Mouse (Mus musculus) frontal cortex, adult 2 months (tissue): ENCODE data around the gene Kdm5a. TPM values are rescaled to one million over a fixed set of nuclear protein-coding genes. Genes with fewer than 3 reads are reported as not detected.

Experiments used
- DNase-seq, 2 experiments: peaks; one replicate each; pipeline ENCODE4 v3.0.0; 2022; ENCODE audit warnings: low spot score in 1 of 2; ENCODE audit errors: extremely low spot score in 1 of 2
- polyA plus RNA-seq: library from polyadenylated mRNA; depleted of rRNA; stranded (reverse); fragments of >200 nt; gene quantifications from 2 replicates; pipeline ENCODE4 v1.2.3, GENCODE M21; 2012; rRNA removed

Kdm5a gene
- polyA plus RNA-seq, result 11.8 and 13.8 TPM in 2 replicates

GRCm38 (mm10) chr6:120363688-120364522 lies at the start of gene Kdm5a, which contains the start of gene Ccdc77:
TSS of gene Kdm5a (plus strand) at chr6:120364124.
TSS of gene Ccdc77 (minus strand) at chr6:120364374.
- DNase-seq, result peak; percentile 90 to 96

DNA sequence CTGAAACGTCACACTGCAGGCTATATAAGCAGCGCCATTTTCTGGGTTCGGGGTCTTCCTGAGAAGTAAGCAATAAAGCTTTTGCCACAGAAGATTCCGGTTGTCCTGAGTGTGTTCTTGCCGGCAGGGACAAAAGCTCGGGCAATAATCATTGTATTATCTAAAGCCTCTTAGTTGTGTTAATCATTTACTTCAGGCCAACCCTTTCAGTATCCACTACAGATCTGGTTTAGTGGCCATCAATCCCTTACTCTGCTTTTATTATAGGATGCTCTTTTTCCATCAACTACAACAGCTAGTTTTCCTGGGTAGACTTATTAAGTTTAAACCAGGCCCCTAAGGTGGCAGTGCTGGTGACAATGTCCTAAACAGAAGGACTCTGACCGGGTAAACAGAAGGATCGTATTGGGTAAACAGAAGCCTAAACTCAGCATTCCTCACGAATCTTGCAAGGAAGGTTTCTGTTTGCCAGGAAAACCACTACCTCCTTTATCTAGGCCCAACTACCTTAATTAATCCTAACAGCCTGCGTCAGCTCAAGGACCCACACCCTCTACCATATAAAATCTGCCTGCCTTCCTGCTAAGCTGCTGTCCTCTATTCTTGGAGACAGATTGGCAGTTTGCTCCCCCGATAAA lies 45.5 kb upstream of the Kdm5a start:
- DNase-seq, result no peak

DNA sequence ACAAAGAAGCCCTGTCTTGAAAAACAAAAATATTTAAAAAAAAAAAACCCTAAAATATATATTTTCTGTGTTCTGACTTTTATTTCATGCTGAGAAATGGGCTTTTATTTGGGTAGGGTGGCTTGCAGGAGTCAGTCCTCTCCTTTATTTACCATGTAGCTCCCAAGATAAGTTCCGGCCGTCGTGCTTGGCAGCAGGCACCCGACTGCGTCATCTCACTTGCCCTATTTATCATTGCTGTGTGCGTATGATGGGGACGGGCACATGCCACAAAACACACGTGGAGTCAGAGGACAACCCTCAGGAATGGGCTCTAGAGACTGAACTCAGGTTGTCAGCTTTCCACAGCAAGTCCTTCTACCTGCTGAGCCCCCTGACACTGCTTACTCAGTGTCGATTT lies 44.8 kb upstream of the Kdm5a start:
- no peak for DNase-seq

DNA sequence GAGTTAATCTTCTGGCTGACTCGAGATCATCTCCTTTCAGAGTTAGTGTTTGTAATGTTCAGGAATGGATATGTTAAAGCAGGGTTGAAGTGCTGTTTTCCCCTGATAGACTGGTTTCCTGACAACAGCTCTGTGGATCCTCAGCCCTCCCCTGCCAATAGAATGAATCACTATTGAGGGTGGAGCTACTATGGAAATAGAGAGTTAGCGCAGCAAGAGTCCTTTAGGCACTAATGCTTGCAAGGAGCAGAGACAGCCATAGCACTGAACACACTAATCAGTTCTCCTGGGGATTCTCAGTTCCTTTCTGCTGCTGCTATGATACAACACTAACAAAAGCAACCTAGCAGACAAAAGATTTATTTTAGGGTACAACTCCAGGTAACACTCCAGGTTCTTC lies 43.6 kb upstream of the Kdm5a start:
- no peak for DNase-seq

DNA sequence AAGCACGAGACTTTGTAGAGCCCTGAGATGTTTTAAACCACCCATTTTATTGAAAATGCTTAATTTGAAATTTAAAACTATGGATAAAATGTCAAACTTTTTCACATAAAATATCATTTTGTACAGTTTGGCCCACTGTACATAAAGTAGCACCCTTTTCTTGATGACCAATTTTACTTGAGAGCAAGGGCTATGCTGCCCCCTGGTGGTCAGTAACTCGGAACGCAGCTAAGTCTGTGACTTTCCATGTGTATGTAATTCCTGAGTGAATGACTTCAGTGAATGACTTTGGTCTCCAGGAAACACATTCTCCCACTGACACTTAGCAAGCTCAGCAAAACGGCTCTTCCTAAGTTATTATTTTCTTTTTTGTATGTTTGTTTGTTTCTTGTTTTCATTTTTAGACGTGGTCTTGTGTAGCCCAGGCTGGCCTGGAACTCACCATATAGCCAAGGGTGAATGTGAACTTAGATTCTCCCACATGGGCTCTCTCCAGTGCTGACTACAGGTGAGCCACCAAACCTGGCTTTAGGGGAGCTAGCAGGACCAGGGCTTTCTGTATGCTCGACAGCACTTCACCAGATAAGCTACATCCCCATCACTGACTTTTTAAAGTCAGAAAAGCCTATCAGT lies 39.5 kb upstream of the Kdm5a start:
- DNase-seq, result peak; percentile 13 to 86

- DNase-seq, result no peak
Observed at GRCm38 (mm10) chr6:120332351-120332750, 31.6 kb upstream of the Kdm5a start.

DNA sequence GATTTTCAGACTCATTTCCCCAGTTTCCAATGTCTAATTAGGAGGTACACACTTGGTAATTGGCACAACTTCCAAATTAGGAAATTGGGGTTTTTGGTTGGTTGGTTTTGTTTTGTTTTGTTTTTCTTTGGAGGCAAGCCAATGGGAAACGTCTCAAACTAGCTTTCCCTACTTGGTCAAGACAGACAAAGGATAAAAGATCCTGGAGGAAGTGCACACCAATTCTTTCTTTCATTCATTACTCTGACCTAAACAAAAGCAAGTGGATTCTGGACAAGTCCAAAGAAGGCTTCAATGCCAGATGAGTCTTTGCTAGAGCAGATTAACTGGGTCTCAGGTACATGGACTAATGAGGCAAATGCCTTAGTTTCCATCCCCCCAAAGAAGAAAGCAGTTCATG lies 19.9 kb upstream of the Kdm5a start:
- DNase-seq, result peak in 1 of 2 experiments; percentile 26

DNA sequence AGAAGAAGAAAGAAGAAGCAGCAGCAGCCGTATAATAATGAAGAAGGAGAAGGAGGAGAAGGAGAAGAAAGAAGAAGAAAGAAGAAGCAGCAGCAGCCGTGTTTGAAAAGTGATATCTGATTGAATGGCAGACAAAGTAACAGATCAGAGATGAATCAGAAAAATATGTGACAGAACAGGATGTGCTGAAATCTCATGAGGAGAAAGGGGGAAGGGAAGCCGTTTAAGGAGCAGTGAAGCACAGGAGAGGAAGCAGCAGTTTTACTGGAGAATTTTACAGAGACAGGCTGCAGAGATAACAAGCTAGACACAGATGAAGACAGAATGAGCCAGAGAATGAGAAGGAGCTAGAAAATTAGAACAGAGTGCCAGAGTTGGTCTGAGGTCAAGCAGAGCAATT lies 14.9 kb upstream of the Kdm5a start:
- no peak for DNase-seq

GRCm38 (mm10) chr6:120356478-120356877 lies 7.4 kb upstream of the Kdm5a start:
- DNase-seq, result no peak

DNA sequence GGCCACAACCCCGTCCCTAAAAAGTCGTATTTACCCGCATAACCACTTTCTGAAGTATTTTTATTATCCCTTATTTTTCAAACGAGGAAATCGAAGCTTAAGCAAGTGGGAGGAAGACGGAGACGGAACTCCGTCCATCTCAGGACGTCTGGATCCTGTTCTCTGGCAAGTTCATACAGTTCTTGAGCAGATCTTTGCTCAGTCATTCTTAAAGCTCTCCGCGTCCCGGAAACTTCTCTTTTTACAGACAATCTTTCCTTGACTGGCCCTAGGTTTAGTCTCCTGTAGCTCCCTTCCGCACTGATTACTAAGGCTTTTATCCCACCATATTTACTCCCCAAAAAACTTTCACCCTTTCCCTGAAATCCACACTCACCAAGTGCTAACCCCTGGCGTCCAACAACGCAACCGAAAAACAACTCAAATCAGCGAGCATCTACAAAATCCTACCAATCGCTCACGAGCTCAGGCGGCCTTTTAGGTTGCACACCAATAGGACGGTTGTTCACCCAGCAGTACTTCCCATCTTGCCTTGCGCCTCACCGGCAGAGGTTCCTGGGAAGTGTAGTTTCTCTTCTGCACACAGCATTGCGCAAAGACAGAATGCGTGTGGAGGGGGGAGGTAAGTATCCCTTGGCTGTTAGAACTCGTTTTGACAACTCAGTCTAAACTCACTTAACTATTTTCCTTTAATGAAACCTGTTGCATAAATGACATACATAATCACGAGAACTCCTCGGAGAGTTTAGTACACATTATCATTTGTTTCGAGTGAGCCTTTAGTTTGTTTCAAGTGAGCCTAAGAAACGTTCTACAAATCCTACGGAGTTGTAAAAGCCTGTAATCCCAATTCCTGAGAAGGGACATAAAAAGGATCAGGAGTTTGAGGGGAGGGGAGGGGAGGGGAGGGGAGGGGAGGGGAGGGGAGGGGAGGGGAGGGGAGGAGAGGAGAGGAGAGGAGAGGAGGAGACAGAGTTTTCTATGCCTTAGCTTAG lies 6.7 kb upstream of the Kdm5a start:
- DNase-seq, result peak; percentile 84 to 91

GRCm38 (mm10) chr6:120362124-120362523 lies 1.8 kb upstream of the Kdm5a start:
- no peak for DNase-seq

GRCm38 (mm10) chr6:120362774-120363687 lies 893 bp upstream of the Kdm5a start:
- DNase-seq, result no peak

- DNase-seq, result no peak
Observed at GRCm38 (mm10) chr6:120364523-120364905, 590 bp downstream of the Kdm5a start.

- DNase-seq, result no peak
Observed at GRCm38 (mm10) chr6:120365051-120365450, 1.1 kb downstream of the Kdm5a start.

DNA sequence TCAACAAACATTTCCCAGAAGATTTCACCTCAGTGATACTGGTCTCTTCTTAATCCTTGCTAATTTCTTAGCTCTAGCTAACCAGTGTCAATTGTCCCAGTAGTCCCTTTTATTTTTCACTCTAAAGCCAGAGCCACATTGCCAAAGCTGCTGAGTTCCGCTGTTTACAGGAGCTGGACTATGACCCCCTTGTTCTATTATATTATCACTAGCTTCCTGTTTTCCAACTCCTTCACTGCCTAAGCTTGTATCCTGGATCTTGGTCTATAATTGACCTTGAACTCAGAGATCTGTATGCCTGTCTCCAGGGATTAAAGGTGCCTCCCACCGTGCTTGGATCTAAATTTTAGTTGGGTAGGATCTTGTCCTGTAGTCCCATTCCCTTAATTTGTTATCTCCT lies 12.8 kb downstream of the Kdm5a start:
- no peak for DNase-seq

DNA sequence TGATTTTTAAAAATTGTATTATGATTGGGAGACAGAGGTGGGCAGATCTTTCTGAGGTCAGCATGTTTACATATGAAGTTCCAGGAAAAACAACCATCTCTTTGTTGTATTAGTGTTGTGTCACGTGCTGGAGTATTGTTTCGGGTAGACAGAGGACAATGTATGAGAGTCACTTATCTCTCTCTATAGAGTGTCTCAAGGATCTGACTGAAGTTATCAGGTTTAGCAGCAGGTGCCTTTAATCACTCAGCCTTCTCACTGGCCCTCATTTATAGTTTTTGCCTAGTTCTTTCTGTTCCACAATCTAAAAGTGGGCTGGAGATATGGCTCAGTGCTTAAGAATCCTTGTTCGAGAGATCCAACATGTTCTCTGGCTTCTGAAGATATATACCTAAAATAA lies 26.1 kb downstream of the Kdm5a start:
- no peak for DNase-seq

GRCm38 (mm10) chr6:120392811-120393210 lies 28.9 kb downstream of the Kdm5a start:
- DNase-seq, result no peak

DNA sequence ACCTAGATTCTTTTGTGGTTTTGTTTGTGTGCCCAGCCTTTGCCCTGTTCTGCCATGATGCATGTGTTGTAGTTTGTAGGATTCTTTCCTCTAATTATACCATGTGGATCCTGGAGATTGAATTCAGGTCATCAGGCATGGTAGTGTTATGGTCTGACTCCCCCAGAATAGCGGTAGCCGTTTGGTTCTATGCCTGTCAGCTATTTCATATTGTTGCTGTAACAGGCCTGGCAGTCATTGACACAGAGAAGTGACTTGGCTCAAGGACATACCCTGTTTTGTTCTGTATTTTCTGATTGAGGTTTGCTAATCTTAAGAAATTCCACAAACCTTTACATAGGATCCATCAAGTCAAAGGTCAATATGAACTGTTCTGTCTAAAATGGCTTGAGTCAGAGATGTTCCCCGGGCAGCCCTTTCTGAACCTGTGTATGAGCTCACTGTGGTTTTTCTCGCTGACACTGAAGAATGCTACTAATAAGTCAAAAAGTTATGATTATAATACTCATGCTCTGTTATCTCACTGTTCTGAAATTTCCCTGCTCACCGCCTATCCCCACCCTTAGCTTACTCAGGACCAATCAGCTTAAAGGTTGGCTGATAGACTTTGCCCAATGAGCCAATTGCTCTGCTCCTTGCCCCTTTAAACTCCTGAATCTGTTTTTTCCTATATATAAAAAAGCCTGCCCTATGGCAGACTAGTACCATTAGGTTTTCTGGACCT lies 31.9 kb downstream of the Kdm5a start:
- no peak for DNase-seq

DNA sequence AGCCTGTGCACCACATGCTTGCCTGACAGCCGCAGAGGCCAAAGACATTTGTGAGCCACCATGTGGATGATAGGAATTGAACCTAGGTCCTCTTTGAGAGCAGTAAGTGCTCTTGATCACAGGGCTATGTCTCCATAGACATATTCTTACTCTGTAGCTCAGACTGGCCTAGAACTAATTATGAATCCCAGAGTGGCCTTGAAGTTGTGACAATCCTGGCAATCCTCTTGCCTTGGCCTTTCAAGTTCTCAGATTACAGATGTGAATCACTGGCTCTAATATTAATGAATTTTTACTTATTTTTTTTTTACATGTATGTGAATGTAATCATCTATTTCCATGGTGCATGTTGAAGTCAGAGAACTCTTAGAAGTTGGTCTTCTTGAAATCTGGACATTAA lies 40.0 kb downstream of the Kdm5a start:
- no peak for DNase-seq
